Mouse (Mus musculus): ENCODE measurements around the gene Smpd1. TPM values are rescaled to one million over a fixed set of nuclear protein-coding genes. Genes with fewer than 3 reads are reported as not detected.

The Smpd1 gene
- polyA plus RNA-seq, 1 experiment from 2014 or later = 39.9 TPM

GRCm38 (mm10) chr7:105534162-105534561 is 20.0 kb upstream of the Smpd1 start:
- WGBS = 78% methylated on average over 3 of the region's 3 CpGs
- Histone ChIP-seq H3K4me1 (no peaks in the 10 kb centered on the region), H3K9me3 (no peaks in the 10 kb centered on the region), H3K27me3 (ENCODE audit: insufficient read depth, poor library complexity, severe bottlenecking) (no peaks in the 10 kb centered on the region), H3K36me3 (no peaks in the 10 kb centered on the region), H3K27ac (no peak overlapping the region), H3K4me3 (no peak overlapping the region)
- DNase-seq (ENCODE audit: low spot score) = no peak

GRCm38 (mm10) chr7:105545986-105546385 is 8.2 kb upstream of the Smpd1 start:
- WGBS = 71% methylated on average over 8 of the region's 8 CpGs

GRCm38 (mm10) chr7:105547970-105548369 is 6.2 kb upstream of the Smpd1 start:
- Histone ChIP-seq H3K4me3 (no peak overlapping the region), H3K36me3 (no peaks in the 10 kb centered on the region), H3K27ac (no peak overlapping the region), H3K27me3 (ENCODE audit: insufficient read depth, poor library complexity, severe bottlenecking) (no peaks in the 10 kb centered on the region), H3K4me1 (no peaks in the 10 kb centered on the region), H3K9me3 (no peaks in the 10 kb centered on the region)
- DNase-seq (ENCODE audit: low spot score) = no peak
- 64% methylated on average over 7 of the region's 7 CpGs for WGBS

More at GRCm38 (mm10) chr7:105545986-105546385, 8.2 kb upstream of the Smpd1 start:
- Histone ChIP-seq H3K9me3 (no peaks in the 10 kb centered on the region), H3K27me3 (ENCODE audit: insufficient read depth, poor library complexity, severe bottlenecking) (no peaks in the 10 kb centered on the region), H3K27ac (no peak overlapping the region), H3K4me1 (no peaks in the 10 kb centered on the region), H3K4me3 (no peak overlapping the region), H3K36me3 (no peaks in the 10 kb centered on the region)
- no peak for DNase-seq (ENCODE audit: low spot score)

GRCm38 (mm10) chr7:105549035-105549434 is 5.1 kb upstream of the Smpd1 start:
- 48% methylated on average over 6 of the region's 6 CpGs for WGBS
- Histone ChIP-seq H3K27me3 (ENCODE audit: insufficient read depth, poor library complexity, severe bottlenecking) (no peaks in the 10 kb centered on the region), H3K4me3 (no peak overlapping the region), H3K27ac (no peak overlapping the region), H3K9me3 (no peaks in the 10 kb centered on the region), H3K36me3 (no peaks in the 10 kb centered on the region), H3K4me1 (no peaks in the 10 kb centered on the region)
- no peak for DNase-seq (ENCODE audit: low spot score)

GRCm38 (mm10) chr7:105553456-105554211 is 526 bp upstream of the Smpd1 start:
- 29% methylated on average over 26 of the region's 27 CpGs for WGBS

GRCm38 (mm10) chr7:105555571-105555970 is 1.4 kb downstream of the Smpd1 start:
- Histone ChIP-seq H3K36me3 (peaks cover 30% of the 10 kb centered on the region), H3K4me3 (peak overlapping the region; percentile 70), H3K27ac (no peak overlapping the region), H3K9me3 (no peaks in the 10 kb centered on the region), H3K27me3 (ENCODE audit: insufficient read depth, poor library complexity, severe bottlenecking) (no peaks in the 10 kb centered on the region), H3K4me1 (peaks cover 15% of the 10 kb centered on the region)
- no peak for DNase-seq (ENCODE audit: low spot score)
- 88% methylated on average over 10 of the region's 10 CpGs for WGBS

More at GRCm38 (mm10) chr7:105553456-105554211, 526 bp upstream of the Smpd1 start:
- peak overlapping the region; percentile 91 for H3K27ac ChIP-seq
- H3K4me3 ChIP-seq = peak overlapping the region; percentile 70
- DNase-seq (ENCODE audit: low spot score) = no peak
- H3K36me3 ChIP-seq = peaks cover 22% of the 10 kb centered on the region
- no peaks in the 10 kb centered on the region for H3K9me3 ChIP-seq
- H3K27me3 ChIP-seq (ENCODE audit: insufficient read depth, poor library complexity, severe bottlenecking) = no peaks in the 10 kb centered on the region
- H3K4me1 ChIP-seq = peaks cover 15% of the 10 kb centered on the region

GRCm38 (mm10) chr7:105556406-105556805 is 2.2 kb downstream of the Smpd1 start:
- Histone ChIP-seq H3K9me3 (no peaks in the 10 kb centered on the region), H3K36me3 (peaks cover 34% of the 10 kb centered on the region), H3K27ac (no peak overlapping the region), H3K27me3 (ENCODE audit: insufficient read depth, poor library complexity, severe bottlenecking) (no peaks in the 10 kb centered on the region), H3K4me3 (no peak overlapping the region), H3K4me1 (peaks cover 15% of the 10 kb centered on the region)
- no peak for DNase-seq (ENCODE audit: low spot score)
- WGBS = 87% methylated on average over 8 of the region's 8 CpGs

- Histone ChIP-seq H3K4me3 (no peak overlapping the region), H3K27me3 (ENCODE audit: insufficient read depth, poor library complexity, severe bottlenecking) (no peaks in the 10 kb centered on the region), H3K9me3 (no peaks in the 10 kb centered on the region), H3K36me3 (peaks cover 42% of the 10 kb centered on the region), H3K4me1 (peaks cover 15% of the 10 kb centered on the region), H3K27ac (no peak overlapping the region)
- no peak for DNase-seq (ENCODE audit: low spot score)
- 80% methylated on average over 11 of the region's 11 CpGs for WGBS
Measured at GRCm38 (mm10) chr7:105557671-105558070, 3.5 kb downstream of the Smpd1 start.

GRCm38 (mm10) chr7:105559016-105559415 is 4.9 kb downstream of the Smpd1 start:
- Histone ChIP-seq H3K4me1 (peaks cover 15% of the 10 kb centered on the region), H3K27me3 (ENCODE audit: insufficient read depth, poor library complexity, severe bottlenecking) (no peaks in the 10 kb centered on the region), H3K27ac (no peak overlapping the region), H3K36me3 (peaks cover 51% of the 10 kb centered on the region), H3K9me3 (no peaks in the 10 kb centered on the region), H3K4me3 (no peak overlapping the region)
- no peak for DNase-seq (ENCODE audit: low spot score)
- WGBS = 95% methylated on average over 9 of the region's 9 CpGs

GRCm38 (mm10) chr7:105562317-105562716 is 8.2 kb downstream of the Smpd1 start:
- WGBS = 80% methylated on average over 3 of the region's 3 CpGs
- Histone ChIP-seq H3K9me3 (no peaks in the 10 kb centered on the region), H3K4me3 (no peak overlapping the region), H3K4me1 (peaks cover 6% of the 10 kb centered on the region), H3K36me3 (peaks cover 72% of the 10 kb centered on the region), H3K27ac (no peak overlapping the region), H3K27me3 (ENCODE audit: insufficient read depth, poor library complexity, severe bottlenecking) (no peaks in the 10 kb centered on the region)
- DNase-seq (ENCODE audit: low spot score) = no peak

GRCm38 (mm10) chr7:105563367-105563766 is 9.2 kb downstream of the Smpd1 start:
- WGBS = 76% methylated on average over 3 of the region's 3 CpGs
- H3K9me3 ChIP-seq = no peaks in the 10 kb centered on the region
- peaks cover 67% of the 10 kb centered on the region for H3K36me3 ChIP-seq
- no peaks in the 10 kb centered on the region for H3K27me3 ChIP-seq (ENCODE audit: insufficient read depth, poor library complexity, severe bottlenecking)
- no peak overlapping the region for H3K27ac ChIP-seq
- no peak for DNase-seq (ENCODE audit: low spot score)
- no peak overlapping the region for H3K4me3 ChIP-seq
- peaks cover 7% of the 10 kb centered on the region for H3K4me1 ChIP-seq

- Histone ChIP-seq H3K36me3 (peaks cover 56% of the 10 kb centered on the region), H3K9me3 (no peaks in the 10 kb centered on the region), H3K27ac (no peak overlapping the region), H3K27me3 (ENCODE audit: insufficient read depth, poor library complexity, severe bottlenecking) (no peaks in the 10 kb centered on the region), H3K4me1 (peaks cover 25% of the 10 kb centered on the region), H3K4me3 (no peak overlapping the region)
- DNase-seq (ENCODE audit: low spot score) = no peak
- 71% methylated on average over 17 of the region's 17 CpGs for WGBS
Measured at GRCm38 (mm10) chr7:105565071-105565836, 11.1 kb downstream of the Smpd1 start.

GRCm38 (mm10) chr7:105568583-105568982 is 14.4 kb downstream of the Smpd1 start:
- DNase-seq (ENCODE audit: low spot score) = no peak

More at GRCm38 (mm10) chr7:105568583-105568982, 14.4 kb downstream of the Smpd1 start:
- Histone ChIP-seq H3K27ac (no peak overlapping the region), H3K4me3 (no peak overlapping the region), H3K36me3 (peaks cover 47% of the 10 kb centered on the region), H3K4me1 (peaks cover 33% of the 10 kb centered on the region), H3K9me3 (no peaks in the 10 kb centered on the region), H3K27me3 (ENCODE audit: insufficient read depth, poor library complexity, severe bottlenecking) (no peaks in the 10 kb centered on the region)
- WGBS = 32% methylated on average over 7 of the region's 7 CpGs

Data from heart, embryonic 10.5 days (tissue).